Mouse (Mus musculus) hindbrain, postnatal 0 days (tissue): Measurements from ENCODE around the gene 4931406C07Rik. TPM values are rescaled to one million over a fixed set of nuclear protein-coding genes. Genes with fewer than 3 reads are reported as not detected.

Experiments
- ATAC-seq: fragments of 200-750 bp; cut with Nextera tagmentation; 2 replicates; pipeline ENCODE4 v1.8.0; 2017; ENCODE audit warnings: mild to moderate bottlenecking, moderate TSS enrichment, moderate library complexity
- DNase-seq: peaks from one replicate; pipeline ENCODE4 v3.0.0-alpha.2; 2015; ENCODE audit warnings: low spot score
- H3K27ac ChIP-seq: fragments of 300-500 bp; sonication (generic); 2 replicates; pipeline ENCODE4 v1.5.1; 2014; ENCODE audit warnings: mild to moderate bottlenecking
- H3K27me3 ChIP-seq: fragments of 300-500 bp; sonication (generic); 2 replicates; pipeline ENCODE4 v1.6.1; 2014; ENCODE audit warnings: low read length, mixed read lengths; ENCODE audit not compliant: insufficient read depth
- H3K36me3 ChIP-seq: fragments of 300-500 bp; sonication (generic); 2 replicates; pipeline ENCODE4 v1.6.1; 2014; ENCODE audit warnings: low read length, mixed read lengths; ENCODE audit not compliant: insufficient read depth
- H3K4me1 ChIP-seq: fragments of 300-500 bp; sonication (generic); 2 replicates; pipeline ENCODE4 v1.6.1; 2014; ENCODE audit warnings: antibody characterized with exemption, low read length, mixed read lengths; ENCODE audit not compliant: insufficient read depth
- H3K4me2 ChIP-seq: fragments of 300-500 bp; sonication (generic); 2 replicates; pipeline ENCODE4 v1.6.1; 2014; ENCODE audit warnings: low read depth, mild to moderate bottlenecking, low read length, moderate library complexity, mixed read lengths
- H3K4me3 ChIP-seq: fragments of 300-500 bp; sonication (generic); 2 replicates; pipeline ENCODE4 v1.5.1; 2014; ENCODE audit warnings: low read length
- H3K9ac ChIP-seq: fragments of 300-500 bp; sonication (generic); replicated peaks from 2 replicates; pipeline ENCODE4 v1.6.1; 2014; ENCODE audit warnings: mild to moderate bottlenecking, low read length, moderate library complexity, mixed read lengths
- H3K9me3 ChIP-seq: fragments of 300-500 bp; sonication (generic); 2 replicates; pipeline ENCODE4 v1.6.1; 2016; ENCODE audit warnings: low read length, mixed read lengths
- CTCF ChIP-seq: IDR thresholded peaks from 2 replicates; pipeline ENCODE4 v1.5.1; 2016; ENCODE audit warnings: antibody characterized with exemption, control low read depth, low read depth
- WGBS: fragments of 180-500 bp; shearing (Covaris S2); extraction: QIAGEN DNeasy Blood & Tissue Kit; methylation state at CpG from one replicate; pipeline ENCODE4 v1.1.7; 2014; 5-methylcytosine and 5-hydroxymethylcytosine counted together
- microRNA-seq, 2 experiments: library from miRNA; unstranded; fragments of <30 nt; microRNA quantifications; one replicate each; pipeline ENCODE4; 2016
- polyA plus RNA-seq: library from polyadenylated mRNA; unstranded; fragments of >200 nt; fragmentation: Nextera tagmentation; extraction: Ambion mirVana; gene quantifications from 2 replicates; pipeline ENCODE4 v1.2.1, GENCODE M21; 2015
- total RNA-seq: library from RNA; depleted of rRNA; stranded (reverse); fragments of >200 nt; gene quantifications from 2 replicates; pipeline ENCODE4 v1.2.3, GENCODE M21; 2014; rRNA removed

Gene 4931406C07Rik
- total and polyA plus RNA-seq, 2 experiments from 2014 or later = 11.0 to 14.8 TPM

DNA sequence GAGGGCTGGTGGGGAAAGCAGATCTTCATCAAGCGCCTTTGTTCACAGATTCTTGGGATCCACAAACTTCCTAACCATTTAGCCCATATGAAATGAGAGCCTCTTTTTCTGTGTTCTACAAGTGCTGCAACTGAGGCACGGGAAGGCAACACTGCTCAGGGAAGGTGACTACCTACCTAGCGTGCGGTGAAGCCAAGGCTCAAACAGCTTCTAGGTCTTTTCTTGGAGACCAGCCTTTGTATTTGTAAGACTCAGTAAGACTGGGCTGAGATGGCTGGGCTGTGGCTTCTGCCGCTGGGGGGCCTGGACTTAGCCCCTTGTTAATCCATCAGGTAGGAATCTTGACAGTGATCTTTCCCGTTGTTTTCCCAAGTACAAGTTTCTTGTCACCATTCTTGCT, 66.2 kb downstream of the 4931406C07Rik start:
- Histone ChIP-seq H3K4me1 (peaks cover 14% of the 10 kb centered on the region; the same call in 1 of the 2 replicates), H3K4me2 (peak overlapping the region; percentile 75), H3K27me3 (no peaks in the 10 kb centered on the region), H3K36me3 (no peaks in the 10 kb centered on the region), H3K4me3 (peak overlapping the region; percentile 40; the same call in 1 of the 2 replicates), H3K9ac (no peak overlapping the region), H3K9me3 (no peaks in the 10 kb centered on the region), H3K27ac (no peak overlapping the region)
- TF ChIP-seq CTCF = no peak
- ATAC-seq (no peak), DNase-seq (no peak)
- WGBS = 90% methylated on average over 6 of the region's 6 CpGs

DNA sequence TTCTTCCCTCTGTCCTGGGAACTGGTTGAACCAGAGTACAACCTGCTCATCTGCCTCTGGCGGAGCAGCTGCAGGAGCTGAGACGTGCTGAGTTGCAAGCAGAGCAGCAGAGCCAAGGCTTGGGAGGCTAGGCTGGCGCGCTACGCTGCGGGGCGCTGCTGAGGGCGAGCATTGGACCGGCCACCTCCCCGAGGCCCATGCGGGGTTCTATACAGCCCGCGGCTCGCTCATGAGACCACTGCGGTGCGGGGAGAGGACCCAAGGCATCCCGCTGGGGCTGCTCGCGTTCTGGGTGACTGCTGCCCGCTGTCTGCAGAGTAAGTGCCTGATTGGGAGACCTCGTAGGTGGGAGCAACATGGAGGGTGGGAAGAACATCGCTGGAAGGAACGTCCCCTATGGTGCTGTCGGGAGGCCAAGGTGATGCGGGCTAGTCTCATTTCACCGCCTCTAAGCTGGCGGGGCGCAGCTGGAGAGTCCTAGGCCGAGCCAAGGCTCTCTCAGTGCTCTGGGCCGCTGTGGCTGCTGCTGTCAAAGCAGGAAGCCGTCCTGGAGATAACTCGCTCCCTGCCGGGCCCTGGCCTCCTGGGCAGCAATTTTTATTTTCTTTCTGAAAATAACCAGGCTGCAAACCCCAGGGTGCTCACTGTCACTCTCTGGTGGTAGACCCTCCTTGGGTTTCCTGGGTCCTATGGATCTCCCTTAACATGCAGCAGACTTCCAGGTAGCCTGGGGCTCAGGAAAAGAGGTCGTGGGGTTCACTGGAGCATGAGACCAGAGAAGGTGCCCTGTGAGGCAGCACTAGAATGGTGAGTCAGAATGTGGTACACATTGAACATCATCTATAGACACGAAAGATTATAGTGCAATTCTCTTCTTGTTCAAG, 67.0 kb downstream of the 4931406C07Rik start, which contains the start of gene Vstm5:
Vstm5 (plus strand) TSS at position 4 of the 884 bp plus-strand sequence.
- peak within 1 kb of the TSS; percentile 46 for H3K27ac ChIP-seq
- DNase-seq = peak; percentile 79
- TF ChIP-seq CTCF = peak; percentile 55
- no peaks in the 10 kb centered on the region for H3K36me3 ChIP-seq
- H3K27me3 ChIP-seq = no peaks in the 10 kb centered on the region
- H3K9ac ChIP-seq = peak within 1 kb of the TSS; percentile 70
- peaks cover 14% of the 10 kb centered on the region; the same call in 1 of the 2 replicates for H3K4me1 ChIP-seq
- peak within 1 kb of the TSS; percentile 75 for H3K4me2 ChIP-seq
- WGBS = 5% methylated on average over 35 of the region's 35 CpGs
- no peaks in the 10 kb centered on the region for H3K9me3 ChIP-seq
- H3K4me3 ChIP-seq = peak within 1 kb of the TSS; percentile 40
- peak; percentile 91 for ATAC-seq

DNA sequence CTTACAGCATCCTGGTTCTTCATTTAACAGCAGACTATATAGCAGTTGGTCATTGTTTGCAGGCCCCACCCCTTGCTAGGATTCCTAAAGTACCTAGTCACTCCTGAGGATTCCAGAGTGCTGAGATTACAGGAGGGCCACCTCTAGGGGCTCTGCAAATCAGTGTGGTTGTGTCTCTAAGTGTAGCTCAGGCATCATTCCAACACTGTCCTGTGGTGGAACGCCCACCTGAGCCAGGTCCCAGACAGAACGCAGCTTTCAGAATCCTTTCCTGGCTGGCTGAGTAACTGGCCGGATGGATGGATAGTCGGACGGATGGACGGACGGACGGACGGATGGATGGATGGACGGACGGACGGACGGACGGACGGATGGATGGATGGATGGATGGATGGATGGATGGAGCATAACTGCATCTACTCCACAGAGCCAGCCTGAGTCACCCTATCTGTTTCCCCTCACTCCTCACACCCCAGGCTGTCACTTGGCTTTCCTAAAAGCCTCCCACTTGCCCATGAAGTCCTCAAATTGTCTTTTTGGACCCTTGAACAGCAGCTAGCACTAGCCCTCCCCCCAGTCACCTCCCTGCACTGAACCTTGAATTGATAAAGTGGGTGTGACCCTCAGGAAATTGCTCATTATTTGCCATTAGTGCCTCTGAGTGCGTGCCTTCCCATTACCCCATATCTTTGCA, 67.8 kb downstream of the 4931406C07Rik start:
- WGBS = 80% methylated on average over 16 of the region's 16 CpGs
- Histone ChIP-seq H3K27me3 (no peaks in the 10 kb centered on the region), H3K9me3 (no peaks in the 10 kb centered on the region), H3K27ac (peak overlapping the region; percentile 46), H3K9ac (peak overlapping the region; percentile 70), H3K36me3 (no peaks in the 10 kb centered on the region), H3K4me2 (peak overlapping the region; percentile 75), H3K4me3 (peak overlapping the region; percentile 40), H3K4me1 (peaks cover 14% of the 10 kb centered on the region; the same call in 1 of the 2 replicates)
- ATAC-seq = peak; percentile 44
- no peak for DNase-seq
- TF ChIP-seq CTCF = no peak

DNA sequence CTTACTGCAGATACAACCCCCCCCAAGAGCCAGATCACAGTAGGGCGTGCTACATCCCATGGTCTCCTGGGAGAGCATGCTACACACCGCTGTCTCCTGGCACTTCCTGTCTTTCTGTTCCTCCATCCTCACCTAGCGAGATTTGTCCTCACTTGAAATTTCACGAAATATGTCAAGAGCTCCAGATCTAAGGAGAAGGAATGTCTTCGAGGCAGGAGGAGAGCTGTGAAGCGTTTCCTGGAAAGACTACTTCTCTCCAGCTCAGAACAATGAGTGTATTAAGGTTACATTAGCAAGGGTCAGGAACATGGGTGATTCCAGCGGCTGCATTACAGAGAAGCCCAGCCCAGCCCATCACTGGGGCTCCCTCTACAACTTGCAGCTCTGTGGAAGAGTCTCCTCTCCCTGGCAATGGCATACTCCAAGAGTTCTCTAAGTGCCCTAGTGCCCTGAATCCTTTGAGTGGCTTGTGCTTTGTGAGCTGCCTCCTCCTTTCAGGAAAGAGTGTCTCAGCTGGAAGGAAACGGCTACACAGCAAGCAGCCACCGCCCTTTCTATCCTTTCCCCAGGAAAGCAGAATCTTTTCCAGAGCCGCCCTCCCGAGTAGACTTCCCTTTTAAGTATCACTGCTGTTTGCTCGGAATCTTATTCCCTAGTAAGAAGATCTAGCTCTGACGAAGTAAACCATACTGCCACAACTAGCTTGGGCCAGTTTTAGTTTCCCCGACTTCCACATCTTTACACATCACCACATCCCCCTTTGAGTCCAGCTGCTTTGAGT, 68.5 kb downstream of the 4931406C07Rik start:
- Histone ChIP-seq H3K36me3 (no peaks in the 10 kb centered on the region), H3K9ac (no peak overlapping the region), H3K27me3 (no peaks in the 10 kb centered on the region), H3K9me3 (no peaks in the 10 kb centered on the region), H3K4me1 (peaks cover 14% of the 10 kb centered on the region; the same call in 1 of the 2 replicates), H3K4me2 (no peak overlapping the region; the same call in 1 of the 2 replicates), H3K27ac (no peak overlapping the region), H3K4me3 (no peak overlapping the region)
- no peak for ATAC-seq
- no peak for TF ChIP-seq CTCF
- DNase-seq = no peak
- WGBS = 52% methylated on average over 14 of the region's 14 CpGs

DNA sequence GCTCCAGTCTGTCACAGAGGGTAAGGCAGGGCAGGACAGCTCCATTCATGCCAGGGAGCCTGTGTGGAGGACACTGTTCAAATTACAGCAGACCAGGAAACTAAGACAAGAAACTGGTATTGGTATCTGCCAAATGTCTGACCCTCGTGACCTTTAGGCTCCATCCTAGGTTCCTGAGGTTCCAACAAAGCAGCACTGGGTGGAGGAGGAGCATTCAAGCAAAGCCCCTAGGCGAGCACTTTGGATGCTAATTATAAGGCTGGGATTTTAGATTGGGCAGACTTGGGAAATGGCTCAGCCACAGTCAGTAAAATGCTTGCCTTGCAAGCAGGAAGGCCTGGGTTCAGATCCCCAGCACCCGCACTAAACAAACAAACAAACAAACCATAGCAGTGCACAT, 70.3 kb downstream of the 4931406C07Rik start:
- no peak overlapping the region for H3K4me3 ChIP-seq
- H3K36me3 ChIP-seq = no peaks in the 10 kb centered on the region
- H3K27ac ChIP-seq = no peak overlapping the region
- ATAC-seq = no peak
- H3K27me3 ChIP-seq = no peaks in the 10 kb centered on the region
- no peaks in the 10 kb centered on the region for H3K9me3 ChIP-seq
- H3K4me2 ChIP-seq = no peak overlapping the region
- H3K9ac ChIP-seq = no peak overlapping the region
- no peak for TF ChIP-seq CTCF
- no peak for DNase-seq
- H3K4me1 ChIP-seq = peaks cover 14% of the 10 kb centered on the region; the same call in 1 of the 2 replicates
- WGBS = 74% methylated on average over 3 of the region's 3 CpGs

DNA sequence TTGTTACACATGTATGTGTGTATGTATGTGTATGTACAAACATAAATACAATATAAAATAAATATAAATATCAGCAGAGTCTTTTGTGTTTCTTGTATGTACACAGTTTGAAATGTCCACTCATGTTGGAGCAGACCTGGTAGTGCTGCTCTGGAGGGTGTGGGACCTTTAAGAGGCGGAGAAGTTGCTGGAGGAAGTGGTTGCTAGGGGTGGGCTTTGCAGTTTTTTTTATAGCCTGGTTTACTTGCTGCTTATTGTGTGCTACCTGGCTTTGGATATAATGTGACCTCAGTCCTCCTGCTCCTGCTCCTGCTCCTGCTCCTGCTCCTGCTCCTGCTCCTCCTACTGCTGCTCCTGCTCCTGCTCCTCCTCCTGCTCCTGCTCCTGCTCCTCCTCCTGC, 72.6 kb downstream of the 4931406C07Rik start:
- no peak for TF ChIP-seq CTCF
- ATAC-seq = no peak
- H3K4me1 ChIP-seq = peaks cover 10% of the 10 kb centered on the region; the same call in 1 of the 2 replicates
- WGBS = 92% methylated on average over 1 of the region's 1 CpGs
- no peaks in the 10 kb centered on the region for H3K27me3 ChIP-seq
- no peaks in the 10 kb centered on the region for H3K9me3 ChIP-seq
- no peak overlapping the region for H3K4me3 ChIP-seq
- no peaks in the 10 kb centered on the region for H3K36me3 ChIP-seq
- H3K27ac ChIP-seq = no peak overlapping the region
- H3K4me2 ChIP-seq = no peak overlapping the region
- no peak for DNase-seq
- H3K9ac ChIP-seq = no peak overlapping the region

Small RNA genes lying within 50 kb of the gene (microRNA-seq; reads per million reads assigned to microRNA genes)
- 0 reads per million in 2 experiments for gene Gm49349
- 0 to 0.18 reads per million in 2 experiments for gene mmu-mir-7650

Other genes with a start within 250 kb of the 4931406C07Rik start
- gene Hephl1, start 194.3 kb downstream of the 4931406C07Rik start, total RNA-seq = 0.21 TPM in 1 of 2 replicates, not detected in the other
- gene Hephl1, start 194.3 kb downstream of the 4931406C07Rik start, polyA plus RNA-seq = not detected in 2 replicates
- gene Vstm5, start 67.4 kb downstream of the 4931406C07Rik start, total RNA-seq = 31.4 and 36.0 TPM in 2 replicates
- gene Vstm5, start 67.4 kb downstream of the 4931406C07Rik start, polyA plus RNA-seq = 27.4 and 27.9 TPM in 2 replicates
- 21.9 and 28.8 TPM in 2 replicates for gene Med17, start 26.5 kb downstream of the 4931406C07Rik start, total RNA-seq
- 19.0 and 22.1 TPM in 2 replicates for gene Med17, start 26.5 kb downstream of the 4931406C07Rik start, polyA plus RNA-seq
- gene Taf1d, start 234 bp downstream of the 4931406C07Rik start, total RNA-seq = 34.6 and 72.7 TPM in 2 replicates
- gene Taf1d, start 234 bp downstream of the 4931406C07Rik start, polyA plus RNA-seq = 46.3 and 54.9 TPM in 2 replicates
- gene Cep295, start 51.3 kb upstream of the 4931406C07Rik start, total RNA-seq = 16.6 and 18.6 TPM in 2 replicates
- gene Cep295, start 51.3 kb upstream of the 4931406C07Rik start, polyA plus RNA-seq = 10.0 and 10.3 TPM in 2 replicates
- 3.6 and 6.1 TPM in 2 replicates for gene Smco4, start 187.0 kb upstream of the 4931406C07Rik start, total RNA-seq
- 0.60 and 1.3 TPM in 2 replicates for gene Smco4, start 187.0 kb upstream of the 4931406C07Rik start, polyA plus RNA-seq